Mouse (Mus musculus) cortical plate, adult 2 months (tissue): ENCODE results near the gene Zfp784.

Source experiments
- CTCF ChIP-seq: fragments of 200-500 bp; IDR thresholded peaks from 2 replicates; pipeline ENCODE4 v1.5.1; 2011; ENCODE audit warnings: mild to moderate bottlenecking, control low read depth, low read length; ENCODE audit not compliant: insufficient read depth; ENCODE audit errors: extremely low read depth
- POLR2A ChIP-seq: fragments of 200-500 bp; IDR thresholded peaks from 2 replicates; pipeline ENCODE4 v1.6.1; 2011; ENCODE audit warnings: mild to moderate bottlenecking, low read length, control low read depth; ENCODE audit not compliant: insufficient read depth; ENCODE audit errors: extremely low read depth

DNA sequence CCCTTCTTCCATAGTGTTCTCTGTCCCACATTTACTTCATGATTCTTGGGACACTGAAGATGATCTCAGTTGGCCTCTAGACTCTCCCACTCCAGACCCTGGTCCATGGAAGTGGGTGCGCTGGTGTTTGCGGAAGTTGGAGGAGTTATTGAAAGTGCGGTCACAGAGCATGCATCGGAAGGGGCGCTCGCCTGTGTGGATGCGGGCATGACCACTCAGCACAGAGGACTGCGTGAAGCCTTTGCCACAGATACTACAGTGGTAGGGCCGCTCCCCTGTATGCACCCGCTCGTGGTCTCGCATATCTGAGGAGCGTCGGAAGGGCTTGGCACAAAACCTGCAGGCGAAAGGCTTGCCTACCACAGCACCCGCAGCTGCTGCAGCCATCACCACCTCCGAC, 2.6 kb downstream of the Zfp784 start:
- no peak for TF ChIP-seq POLR2A
- TF ChIP-seq CTCF: no peak
